Mouse (Mus musculus) megakaryocyte, embryonic 14.5 days (primary cell): ENCODE results near the gene H2-Aa.

ENCODE experiments used
- FLI1 ChIP-seq: IDR thresholded peaks from 2 replicates; pipeline ENCODE4 v1.6.1; 2012; ENCODE audit warnings: low read length, inconsistent platforms, mixed read lengths
- GATA1 ChIP-seq: IDR thresholded peaks from 3 replicates; pipeline ENCODE4 v1.6.1; 2012; ENCODE audit warnings: mixed read lengths, low read length, inconsistent platforms, borderline replicate concordance

- TF ChIP-seq GATA1 = no peak
- no peak for TF ChIP-seq FLI1
These were observed 50.9 kb downstream of the H2-Aa start for GRCm38 (mm10) chr17:34236691-34237090.
